Mouse (Mus musculus): ENCODE measurements around the gene Tgm2. TPM values are rescaled to one million over a fixed set of nuclear protein-coding genes. Genes with fewer than 3 reads are reported as not detected.

The Tgm2 gene
- polyA plus RNA-seq, 1 experiment, result 285 TPM

DNA sequence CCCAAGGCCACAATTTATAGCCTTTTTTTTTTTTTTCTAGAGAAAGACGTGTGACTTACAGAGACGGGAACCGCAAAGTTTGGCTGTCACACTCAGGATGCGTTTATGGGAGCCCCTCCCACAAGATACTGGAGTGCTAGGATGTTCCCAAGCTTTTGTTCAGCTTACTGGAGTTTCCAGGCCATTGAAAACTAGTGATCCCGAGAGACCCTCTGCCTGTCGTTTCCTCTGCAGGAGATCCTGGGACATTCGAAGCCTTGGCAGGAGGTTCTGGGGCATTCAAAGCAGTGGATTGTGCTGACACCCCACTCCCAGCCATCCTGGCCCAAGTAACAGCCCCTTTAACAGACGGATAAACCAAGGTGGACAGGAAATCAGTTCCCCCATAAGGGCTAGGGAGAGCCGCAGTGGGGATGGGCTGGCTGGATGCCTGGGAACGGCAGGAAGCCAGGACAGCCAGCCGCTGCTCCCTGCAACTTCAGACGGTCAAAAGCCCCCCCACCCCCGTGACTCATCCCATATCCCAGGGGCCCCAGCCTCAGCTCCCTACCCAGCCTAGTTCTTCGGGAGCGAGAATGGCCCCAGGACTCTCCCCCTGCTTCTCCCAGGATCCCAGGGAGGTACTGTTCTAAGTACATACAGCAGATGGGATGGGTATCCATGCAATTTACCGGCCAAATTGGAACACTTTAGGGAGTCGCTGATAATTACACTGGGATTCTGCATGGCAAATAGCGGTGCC lies 33.3 kb upstream of the Tgm2 start:
- peaks cover 17% of the 10 kb centered on the region for H3K4me1 ChIP-seq (ENCODE audit: control insufficient read depth, insufficient read depth, low read length)
- no peak for DNase-seq
- H3K4me3 ChIP-seq (replicated peaks; ENCODE audit: extremely low read depth, low read depth, low read length), result peak overlapping the region; percentile 45
- TF ChIP-seq CTCF (IDR thresholded peaks at IDR 0.05; ENCODE audit: insufficient read depth, low read length) (no peak), POLR2A (IDR thresholded peaks at IDR 0.05; ENCODE audit: borderline replicate concordance, extremely low read depth, low read depth, low read length) (no peak)
- 23% methylated on average over 18 of the region's 18 CpGs for WGBS

DNA sequence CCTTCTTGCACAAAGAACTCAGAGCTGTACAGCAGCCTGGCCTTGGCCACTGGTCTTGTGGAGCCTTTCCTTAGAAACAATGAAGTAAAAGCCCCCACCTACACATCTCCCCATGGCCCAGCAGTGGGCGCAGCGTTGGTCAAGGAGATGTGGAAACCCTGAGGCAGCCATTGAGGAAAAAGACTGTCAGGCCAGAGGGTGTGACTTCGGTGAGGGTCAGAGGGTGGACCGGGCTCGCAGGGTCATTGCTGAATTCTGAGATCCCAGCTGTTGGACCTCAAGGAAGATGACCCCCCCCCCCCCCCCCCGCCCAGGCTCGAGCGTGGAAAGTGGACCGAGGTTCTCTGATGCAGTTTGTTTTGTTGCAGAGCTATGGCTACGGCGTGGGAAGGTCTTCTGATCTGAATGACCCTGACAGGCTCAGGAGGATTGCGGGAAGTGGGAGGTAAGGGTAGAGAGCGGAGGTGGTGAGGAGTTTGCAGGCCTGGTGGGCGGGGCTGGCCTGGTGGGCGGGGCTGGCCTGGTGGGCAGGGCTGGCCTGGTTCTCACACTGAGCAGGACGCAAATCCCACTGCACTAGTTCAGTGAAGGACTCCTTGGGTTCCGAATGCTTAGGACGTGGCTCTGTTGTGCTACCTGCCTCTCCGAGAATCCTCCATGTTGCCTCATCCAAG lies 32.6 kb upstream of the Tgm2 start:
- peak; percentile 79 for DNase-seq
- peaks cover 17% of the 10 kb centered on the region for H3K4me1 ChIP-seq (ENCODE audit: control insufficient read depth, insufficient read depth, low read length)
- peak overlapping the region; percentile 45 for H3K4me3 ChIP-seq (replicated peaks; ENCODE audit: extremely low read depth, low read depth, low read length)
- TF ChIP-seq CTCF (IDR thresholded peaks at IDR 0.05; ENCODE audit: insufficient read depth, low read length), result no peak
- peak; percentile 56; the same call in 1 of the 2 replicates for TF ChIP-seq POLR2A (IDR thresholded peaks at IDR 0.05; ENCODE audit: borderline replicate concordance, extremely low read depth, low read depth, low read length)
- 8% methylated on average over 19 of the region's 19 CpGs for WGBS

DNA sequence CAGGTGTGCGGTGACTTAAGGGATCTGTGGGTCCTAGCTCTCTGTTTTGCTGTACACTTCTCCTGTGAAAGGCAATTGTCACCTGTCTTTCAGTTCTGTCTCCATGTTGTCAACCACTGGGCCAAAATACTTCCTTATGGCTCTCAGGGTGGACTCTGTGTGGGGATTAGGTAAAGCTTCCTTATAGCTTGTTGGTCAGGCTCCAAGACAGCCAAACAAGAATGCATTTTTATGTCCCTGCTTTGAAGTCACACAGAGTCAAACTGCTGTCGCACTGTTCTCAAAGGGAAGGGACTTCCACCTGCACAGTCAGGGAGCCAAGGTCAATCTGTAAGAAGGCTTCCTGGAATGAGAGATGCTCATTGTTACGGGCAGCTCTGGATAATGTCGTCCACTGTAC lies 31.9 kb upstream of the Tgm2 start:
- WGBS, result 85% methylated on average over 4 of the region's 4 CpGs
- peaks cover 17% of the 10 kb centered on the region for H3K4me1 ChIP-seq (ENCODE audit: control insufficient read depth, insufficient read depth, low read length)
- DNase-seq, result no peak
- TF ChIP-seq CTCF (IDR thresholded peaks at IDR 0.05; ENCODE audit: insufficient read depth, low read length) (no peak), POLR2A (IDR thresholded peaks at IDR 0.05; ENCODE audit: borderline replicate concordance, extremely low read depth, low read depth, low read length) (no peak)
- no peak overlapping the region for H3K4me3 ChIP-seq (replicated peaks; ENCODE audit: extremely low read depth, low read depth, low read length)

DNA sequence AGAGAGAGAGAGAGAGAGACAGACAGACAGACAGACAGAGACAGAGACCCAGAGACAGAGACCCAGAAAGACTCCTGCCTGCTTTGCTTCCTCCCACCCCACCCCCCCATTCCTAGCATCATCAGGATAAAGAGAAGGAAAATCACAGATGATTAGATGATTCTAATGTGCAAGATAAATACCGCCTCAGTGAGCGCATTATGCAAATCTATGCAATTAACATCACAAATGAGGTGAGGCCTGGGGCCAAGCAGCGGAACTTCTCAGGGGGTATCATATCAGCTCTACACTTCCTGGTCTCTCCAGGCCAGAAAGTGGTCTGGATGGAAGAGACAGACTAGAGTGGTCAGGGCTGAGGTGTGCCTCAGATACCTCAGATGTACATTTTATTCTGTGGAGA lies 31.3 kb upstream of the Tgm2 start:
- 100% methylated on average over 3 of the region's 3 CpGs for WGBS

DNA sequence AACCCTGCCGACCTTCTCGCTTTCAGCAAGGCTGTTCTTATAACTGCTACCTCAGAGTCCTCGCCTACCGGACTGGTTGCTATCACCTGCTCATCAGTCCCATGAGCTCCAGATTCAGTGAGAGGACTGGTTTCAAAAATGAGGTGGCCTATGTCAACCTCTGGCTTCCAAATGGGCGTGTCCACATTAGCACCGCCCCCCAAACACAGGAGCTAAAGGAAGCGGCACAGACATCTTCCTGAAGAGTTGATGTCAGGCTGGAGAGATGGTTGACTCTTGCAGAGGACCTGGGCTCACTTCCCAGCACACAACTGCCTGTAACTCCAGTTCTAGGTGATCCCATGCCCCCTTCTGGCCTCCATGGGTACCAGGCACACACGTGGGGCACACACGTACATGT lies 30.5 kb upstream of the Tgm2 start:
- no peak for DNase-seq
- Histone ChIP-seq H3K4me3 (replicated peaks; ENCODE audit: extremely low read depth, low read depth, low read length) (no peak overlapping the region), H3K4me1 (ENCODE audit: control insufficient read depth, insufficient read depth, low read length) (peaks cover 17% of the 10 kb centered on the region)
- TF ChIP-seq CTCF (IDR thresholded peaks at IDR 0.05; ENCODE audit: insufficient read depth, low read length) (no peak), POLR2A (IDR thresholded peaks at IDR 0.05; ENCODE audit: borderline replicate concordance, extremely low read depth, low read depth, low read length) (no peak)
- 88% methylated on average over 9 of the region's 9 CpGs for WGBS

More for the DNA sequence above, 31.3 kb upstream of the Tgm2 start:
- Histone ChIP-seq H3K4me3 (replicated peaks; ENCODE audit: extremely low read depth, low read depth, low read length) (no peak overlapping the region), H3K4me1 (ENCODE audit: control insufficient read depth, insufficient read depth, low read length) (peaks cover 17% of the 10 kb centered on the region)
- no peak for DNase-seq
- TF ChIP-seq POLR2A (IDR thresholded peaks at IDR 0.05; ENCODE audit: borderline replicate concordance, extremely low read depth, low read depth, low read length), result no peak
- no peak for TF ChIP-seq CTCF (IDR thresholded peaks at IDR 0.05; ENCODE audit: insufficient read depth, low read length)

DNA sequence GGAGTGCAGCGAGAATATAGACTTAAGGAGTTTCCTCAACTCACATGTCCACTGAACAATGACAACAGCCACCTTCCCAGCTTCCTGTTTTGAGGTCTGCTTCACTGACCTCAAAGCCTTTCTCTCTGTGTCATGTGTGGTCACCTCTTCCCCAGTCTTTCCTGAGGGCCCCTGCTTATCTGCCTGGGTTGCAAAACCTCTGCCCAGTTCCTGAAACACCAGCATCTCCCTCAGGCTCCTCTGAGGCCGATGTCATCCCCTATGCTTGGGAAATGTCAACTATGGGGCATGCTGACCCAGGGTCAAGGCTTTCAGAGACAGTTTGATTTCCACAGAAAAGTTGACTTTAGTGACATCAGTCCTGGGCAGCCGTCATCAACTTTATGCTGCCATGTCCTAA lies 29.2 kb upstream of the Tgm2 start:
- peaks cover 17% of the 10 kb centered on the region for H3K4me1 ChIP-seq (ENCODE audit: control insufficient read depth, insufficient read depth, low read length)
- H3K4me3 ChIP-seq (replicated peaks; ENCODE audit: extremely low read depth, low read depth, low read length), result no peak overlapping the region
- TF ChIP-seq POLR2A (IDR thresholded peaks at IDR 0.05; ENCODE audit: borderline replicate concordance, extremely low read depth, low read depth, low read length) (no peak), CTCF (IDR thresholded peaks at IDR 0.05; ENCODE audit: insufficient read depth, low read length) (no peak)
- no peak for DNase-seq
- WGBS, result 37% methylated on average over 3 of the region's 3 CpGs

DNA sequence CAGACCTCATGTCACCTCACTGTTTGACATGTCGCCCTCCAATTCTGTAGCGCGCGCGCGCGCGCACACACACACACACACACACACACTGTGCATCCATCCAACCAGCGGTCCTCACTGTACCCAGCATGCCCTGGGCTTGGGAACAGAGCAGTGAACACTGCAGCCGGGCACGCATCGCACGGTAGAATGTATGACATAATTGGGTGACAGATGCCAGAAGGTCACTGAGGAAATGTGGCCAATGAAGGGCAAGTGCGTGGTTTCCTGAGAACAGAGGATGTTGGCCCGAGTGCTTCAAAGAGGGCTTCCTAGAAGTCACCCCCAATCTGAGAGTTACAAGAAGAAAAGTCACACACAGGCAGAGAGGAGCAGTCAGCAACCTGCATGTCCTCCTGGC lies 28.7 kb upstream of the Tgm2 start:
- no peak overlapping the region for H3K4me3 ChIP-seq (replicated peaks; ENCODE audit: extremely low read depth, low read depth, low read length)
- no peak for DNase-seq
- WGBS, result 63% methylated on average over 15 of the region's 15 CpGs
- peaks cover 16% of the 10 kb centered on the region for H3K4me1 ChIP-seq (ENCODE audit: control insufficient read depth, insufficient read depth, low read length)
- TF ChIP-seq POLR2A (IDR thresholded peaks at IDR 0.05; ENCODE audit: borderline replicate concordance, extremely low read depth, low read depth, low read length) (no peak), CTCF (IDR thresholded peaks at IDR 0.05; ENCODE audit: insufficient read depth, low read length) (no peak)

DNA sequence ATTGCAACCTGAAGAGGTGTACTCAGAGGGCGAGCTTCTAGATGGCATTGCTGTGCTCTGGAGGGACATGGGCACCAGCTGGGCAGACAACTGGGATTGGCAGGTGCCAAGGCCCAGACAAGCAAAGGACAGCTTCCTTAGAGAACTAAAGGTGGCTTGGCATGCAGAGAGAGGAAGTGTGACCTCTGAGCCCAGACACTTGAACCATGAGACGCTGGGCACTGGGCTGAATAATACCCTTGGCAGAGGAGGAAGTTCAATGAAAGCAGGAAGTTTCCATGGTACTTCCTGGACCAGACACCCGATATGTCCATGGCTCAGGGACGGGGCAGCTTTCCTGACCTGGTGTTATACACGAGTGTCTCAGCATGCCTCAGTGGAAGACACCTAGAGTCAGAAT lies 28.2 kb upstream of the Tgm2 start:
- TF ChIP-seq CTCF (IDR thresholded peaks at IDR 0.05; ENCODE audit: insufficient read depth, low read length), result no peak
- TF ChIP-seq POLR2A (IDR thresholded peaks at IDR 0.05; ENCODE audit: borderline replicate concordance, extremely low read depth, low read depth, low read length), result no peak
- Histone ChIP-seq H3K4me3 (replicated peaks; ENCODE audit: extremely low read depth, low read depth, low read length) (no peak overlapping the region), H3K4me1 (ENCODE audit: control insufficient read depth, insufficient read depth, low read length) (peaks cover 11% of the 10 kb centered on the region)
- WGBS, result 40% methylated on average over 5 of the region's 5 CpGs
- DNase-seq, result no peak

DNA sequence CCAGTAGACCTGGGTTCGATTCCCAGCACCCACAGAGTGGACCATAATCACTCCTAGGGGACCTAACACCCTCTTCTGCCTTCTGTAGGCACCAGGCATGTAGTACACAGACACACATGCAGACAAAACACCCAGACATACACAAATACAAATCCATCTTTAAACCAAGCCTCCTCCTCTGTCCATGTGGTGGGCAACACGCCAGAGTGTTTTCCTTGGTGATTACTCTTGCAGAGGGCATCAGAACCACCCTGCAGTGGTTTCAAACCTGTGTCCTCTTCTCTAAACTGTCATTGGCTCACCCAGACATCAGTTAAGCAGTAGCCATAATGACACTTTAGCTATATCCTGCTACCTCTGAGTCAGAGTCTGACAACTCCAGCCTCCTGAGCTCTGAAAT lies 24.2 kb upstream of the Tgm2 start:
- DNase-seq, result no peak
- TF ChIP-seq POLR2A (IDR thresholded peaks at IDR 0.05; ENCODE audit: borderline replicate concordance, extremely low read depth, low read depth, low read length) (no peak), CTCF (IDR thresholded peaks at IDR 0.05; ENCODE audit: insufficient read depth, low read length) (no peak)
- WGBS, result 88% methylated on average over 2 of the region's 2 CpGs
- Histone ChIP-seq H3K4me3 (replicated peaks; ENCODE audit: extremely low read depth, low read depth, low read length) (no peak overlapping the region), H3K4me1 (ENCODE audit: control insufficient read depth, insufficient read depth, low read length) (peaks cover 7% of the 10 kb centered on the region)

DNA sequence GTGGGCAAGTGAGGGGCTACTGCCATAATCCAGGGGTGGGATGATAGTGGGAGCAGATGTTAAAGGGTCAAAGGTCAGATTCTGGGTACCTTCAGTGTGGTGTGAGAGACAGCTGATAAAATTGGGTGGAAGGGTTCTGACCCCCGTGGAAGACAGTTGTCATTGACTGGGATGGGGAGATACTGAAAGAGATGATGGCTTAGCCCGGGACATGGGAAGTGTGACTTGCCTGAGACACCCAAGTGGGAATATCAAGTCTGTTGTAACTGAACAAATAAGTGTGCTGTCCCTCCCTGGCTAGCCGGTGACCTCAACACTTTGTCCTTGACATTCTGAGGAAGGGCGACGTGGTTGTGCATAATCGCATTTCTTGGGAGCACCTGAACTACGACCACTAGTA lies 23.5 kb upstream of the Tgm2 start:
- TF ChIP-seq CTCF (IDR thresholded peaks at IDR 0.05; ENCODE audit: insufficient read depth, low read length), result no peak
- no peak for TF ChIP-seq POLR2A (IDR thresholded peaks at IDR 0.05; ENCODE audit: borderline replicate concordance, extremely low read depth, low read depth, low read length)
- no peak for DNase-seq
- 83% methylated on average over 7 of the region's 7 CpGs for WGBS
- no peak overlapping the region for H3K4me3 ChIP-seq (replicated peaks; ENCODE audit: extremely low read depth, low read depth, low read length)
- H3K4me1 ChIP-seq (ENCODE audit: control insufficient read depth, insufficient read depth, low read length), result peaks cover under 1% of the 10 kb centered on the region

Measured in lung, adult 2 months (tissue).